Mouse (Mus musculus): ENCODE results near the gene Tacc2. TPM values are rescaled to one million over a fixed set of nuclear protein-coding genes. Genes with fewer than 3 reads are reported as not detected.

Gene Tacc2
- polyA plus RNA-seq, 1 experiment, result 80.9 TPM

DNA sequence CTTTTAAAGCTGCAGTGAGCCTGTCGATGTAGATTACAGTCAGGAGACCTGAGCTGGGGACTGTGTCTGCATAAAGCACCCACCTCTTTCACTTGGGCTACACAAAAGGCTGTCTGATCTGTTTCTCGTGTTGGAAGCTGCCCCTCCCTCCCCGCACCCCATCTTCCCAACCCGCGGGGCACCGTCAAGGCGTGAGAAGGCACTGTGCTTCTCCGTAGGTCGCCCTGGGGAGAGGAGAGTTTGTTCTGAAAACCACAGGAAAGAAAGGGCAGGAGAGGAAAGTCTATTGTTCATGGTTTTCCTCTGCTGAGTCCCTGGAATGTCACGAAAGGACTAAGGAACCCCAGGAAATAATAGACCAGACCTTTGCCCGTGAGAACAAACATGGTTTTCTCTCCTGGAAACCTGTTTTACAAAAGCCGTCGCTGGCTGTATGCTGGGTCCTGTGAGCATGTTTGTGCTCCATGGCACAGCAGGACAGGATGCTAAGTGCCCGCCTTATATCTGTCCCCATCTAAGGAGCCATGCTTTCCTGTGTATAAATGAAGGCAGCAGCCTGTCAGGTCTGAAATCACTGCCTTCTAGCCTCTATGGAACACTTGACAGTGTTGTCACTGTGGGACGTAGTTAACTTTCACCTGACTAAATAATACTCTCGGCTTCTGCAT is 142.8 kb downstream of the Tacc2 start:
- TF ChIP-seq CTCF (IDR thresholded peaks at IDR 0.05; ENCODE audit: low read depth, low read length) (no peak), POLR2A (IDR thresholded peaks at IDR 0.05; ENCODE audit: insufficient read depth, low read length) (no peak), EP300 (IDR thresholded peaks at IDR 0.05; ENCODE audit: insufficient read depth, low read depth, low read length) (no peak)
- no peak overlapping the region for H3K4me3 ChIP-seq (ENCODE audit: low read depth, low read length)
- H3K36me3 ChIP-seq (ENCODE audit: control insufficient read depth, insufficient read depth, low read length, poor library complexity, severe bottlenecking), result peaks cover 18% of the 10 kb centered on the region
- no peak overlapping the region for H3K9ac ChIP-seq (ENCODE audit: low read depth, poor library complexity, severe bottlenecking)
- H3K27me3 ChIP-seq (ENCODE audit: control insufficient read depth, insufficient read depth, low read length, poor library complexity, severe bottlenecking), result no peaks in the 10 kb centered on the region
- H3K27ac ChIP-seq (ENCODE audit: insufficient read depth, low read length), result no peak overlapping the region
- no peaks in the 10 kb centered on the region for H3K4me1 ChIP-seq (ENCODE audit: control insufficient read depth, insufficient read depth, low read length)
- peaks cover 8% of the 10 kb centered on the region for H3K9me3 ChIP-seq (replicated peaks; ENCODE audit: control insufficient read depth, insufficient read depth, low read length, poor library complexity, severe bottlenecking)

DNA sequence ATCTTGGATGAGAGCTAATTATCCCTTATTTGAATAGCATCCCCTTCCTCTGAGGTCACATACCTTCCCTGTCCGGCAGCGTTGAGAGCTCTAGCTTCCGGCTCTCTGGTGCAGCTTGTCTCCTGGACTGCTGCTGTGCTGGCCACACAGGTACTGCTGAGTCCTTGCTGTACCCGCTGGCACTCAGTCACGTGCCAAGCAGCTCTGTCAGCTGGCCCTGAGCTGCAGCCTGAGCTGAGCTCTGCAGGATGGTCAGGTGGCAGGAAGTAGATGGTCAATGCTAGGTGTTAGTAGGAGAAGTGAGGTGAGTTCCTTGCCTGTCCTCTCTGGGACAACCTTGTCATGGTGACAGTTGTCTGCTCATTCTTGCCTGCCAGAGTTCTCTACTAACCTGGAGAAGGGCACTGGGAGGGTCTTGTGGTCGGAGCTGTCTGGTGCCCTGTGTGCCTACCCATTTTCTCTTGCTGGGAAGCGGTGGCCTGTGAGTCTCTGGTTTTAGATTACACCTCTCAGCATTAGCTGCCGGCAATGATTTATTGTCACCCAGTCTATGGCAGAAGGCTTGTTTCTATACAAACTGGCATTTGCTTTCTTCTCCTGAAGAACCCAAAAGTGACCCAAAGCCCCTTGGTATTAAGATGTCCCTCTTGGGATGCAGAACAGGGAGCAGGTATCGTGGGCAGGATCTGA is 143.6 kb downstream of the Tacc2 start:
- H3K27ac ChIP-seq (ENCODE audit: insufficient read depth, low read length), result no peak overlapping the region
- no peaks in the 10 kb centered on the region for H3K4me1 ChIP-seq (ENCODE audit: control insufficient read depth, insufficient read depth, low read length)
- no peak overlapping the region for H3K9ac ChIP-seq (ENCODE audit: low read depth, poor library complexity, severe bottlenecking)
- peaks cover 8% of the 10 kb centered on the region for H3K9me3 ChIP-seq (replicated peaks; ENCODE audit: control insufficient read depth, insufficient read depth, low read length, poor library complexity, severe bottlenecking)
- H3K4me3 ChIP-seq (ENCODE audit: low read depth, low read length), result no peak overlapping the region
- H3K36me3 ChIP-seq (ENCODE audit: control insufficient read depth, insufficient read depth, low read length, poor library complexity, severe bottlenecking), result peaks cover 18% of the 10 kb centered on the region
- TF ChIP-seq POLR2A (IDR thresholded peaks at IDR 0.05; ENCODE audit: insufficient read depth, low read length), result no peak
- no peak for TF ChIP-seq CTCF (IDR thresholded peaks at IDR 0.05; ENCODE audit: low read depth, low read length)
- TF ChIP-seq EP300 (IDR thresholded peaks at IDR 0.05; ENCODE audit: insufficient read depth, low read depth, low read length), result no peak
- no peaks in the 10 kb centered on the region for H3K27me3 ChIP-seq (ENCODE audit: control insufficient read depth, insufficient read depth, low read length, poor library complexity, severe bottlenecking)

DNA sequence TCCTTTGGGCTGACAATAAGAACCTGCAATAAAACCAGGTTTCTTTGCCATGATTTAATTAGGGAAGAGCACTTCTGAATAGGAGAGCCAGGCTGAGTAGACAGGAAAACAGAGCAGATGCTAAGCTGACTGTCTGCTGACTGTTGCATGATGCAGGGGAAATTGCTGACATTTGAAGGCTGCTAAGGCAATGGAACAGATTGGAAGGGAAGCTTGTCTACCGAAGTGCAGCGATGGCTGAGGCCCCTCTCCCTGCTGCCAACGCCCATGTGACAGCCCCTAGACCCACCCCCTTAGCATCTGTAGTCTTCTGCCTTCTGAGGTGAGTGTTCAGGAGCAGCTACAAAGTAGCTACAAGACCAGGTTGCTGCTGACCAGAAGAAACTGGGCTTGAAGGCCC is 148.9 kb downstream of the Tacc2 start:
- Histone ChIP-seq H3K4me1 (ENCODE audit: control insufficient read depth, insufficient read depth, low read length) (no peaks in the 10 kb centered on the region), H3K27ac (ENCODE audit: insufficient read depth, low read length) (no peak overlapping the region), H3K9ac (ENCODE audit: low read depth, poor library complexity, severe bottlenecking) (no peak overlapping the region), H3K36me3 (ENCODE audit: control insufficient read depth, insufficient read depth, low read length, poor library complexity, severe bottlenecking) (peaks cover 13% of the 10 kb centered on the region), H3K4me3 (ENCODE audit: low read depth, low read length) (no peak overlapping the region), H3K27me3 (ENCODE audit: control insufficient read depth, insufficient read depth, low read length, poor library complexity, severe bottlenecking) (no peaks in the 10 kb centered on the region), H3K9me3 (replicated peaks; ENCODE audit: control insufficient read depth, insufficient read depth, low read length, poor library complexity, severe bottlenecking) (no peaks in the 10 kb centered on the region)
- TF ChIP-seq CTCF (IDR thresholded peaks at IDR 0.05; ENCODE audit: low read depth, low read length), result no peak
- no peak for TF ChIP-seq POLR2A (IDR thresholded peaks at IDR 0.05; ENCODE audit: insufficient read depth, low read length)
- no peak for TF ChIP-seq EP300 (IDR thresholded peaks at IDR 0.05; ENCODE audit: insufficient read depth, low read depth, low read length)

DNA sequence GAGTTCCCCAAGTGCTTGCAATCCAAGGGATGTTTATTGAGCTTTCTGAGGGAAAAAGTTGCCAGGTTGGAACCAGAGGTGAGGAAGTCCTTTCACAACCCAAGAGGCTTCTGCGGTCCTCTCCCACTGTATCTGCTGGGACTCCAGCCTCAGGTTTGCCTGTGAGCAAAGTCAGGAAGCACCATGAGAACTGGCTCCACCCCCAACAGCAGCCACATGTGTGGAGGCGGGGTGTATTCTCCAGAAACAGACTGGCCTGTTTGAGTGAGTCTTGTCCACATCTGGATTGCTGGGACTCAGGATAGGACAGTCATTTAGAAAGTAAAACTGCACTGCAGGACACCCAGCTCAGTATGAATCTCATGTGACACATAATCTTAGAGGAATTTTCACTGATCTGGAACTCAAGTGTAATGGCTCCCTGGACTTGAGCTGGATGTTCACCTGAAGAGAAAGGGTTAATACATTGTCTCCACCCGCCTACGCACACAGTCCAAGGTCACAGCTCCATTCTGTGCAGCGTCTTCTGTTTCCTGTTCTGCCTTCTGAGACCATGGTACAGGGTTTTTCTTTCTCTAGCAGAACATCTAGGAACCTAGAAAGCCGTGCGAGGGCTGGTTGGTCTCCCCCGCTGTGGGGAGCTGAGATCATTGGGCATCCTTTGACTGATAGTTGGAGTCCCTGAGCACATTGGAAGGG is 149.6 kb downstream of the Tacc2 start:
- Histone ChIP-seq H3K4me3 (ENCODE audit: low read depth, low read length) (no peak overlapping the region), H3K9me3 (replicated peaks; ENCODE audit: control insufficient read depth, insufficient read depth, low read length, poor library complexity, severe bottlenecking) (no peaks in the 10 kb centered on the region), H3K36me3 (ENCODE audit: control insufficient read depth, insufficient read depth, low read length, poor library complexity, severe bottlenecking) (peaks cover 17% of the 10 kb centered on the region), H3K27me3 (ENCODE audit: control insufficient read depth, insufficient read depth, low read length, poor library complexity, severe bottlenecking) (no peaks in the 10 kb centered on the region), H3K4me1 (ENCODE audit: control insufficient read depth, insufficient read depth, low read length) (no peaks in the 10 kb centered on the region), H3K9ac (ENCODE audit: low read depth, poor library complexity, severe bottlenecking) (no peak overlapping the region), H3K27ac (ENCODE audit: insufficient read depth, low read length) (no peak overlapping the region)
- TF ChIP-seq POLR2A (IDR thresholded peaks at IDR 0.05; ENCODE audit: insufficient read depth, low read length), result no peak
- no peak for TF ChIP-seq CTCF (IDR thresholded peaks at IDR 0.05; ENCODE audit: low read depth, low read length)
- TF ChIP-seq EP300 (IDR thresholded peaks at IDR 0.05; ENCODE audit: insufficient read depth, low read depth, low read length), result no peak

DNA sequence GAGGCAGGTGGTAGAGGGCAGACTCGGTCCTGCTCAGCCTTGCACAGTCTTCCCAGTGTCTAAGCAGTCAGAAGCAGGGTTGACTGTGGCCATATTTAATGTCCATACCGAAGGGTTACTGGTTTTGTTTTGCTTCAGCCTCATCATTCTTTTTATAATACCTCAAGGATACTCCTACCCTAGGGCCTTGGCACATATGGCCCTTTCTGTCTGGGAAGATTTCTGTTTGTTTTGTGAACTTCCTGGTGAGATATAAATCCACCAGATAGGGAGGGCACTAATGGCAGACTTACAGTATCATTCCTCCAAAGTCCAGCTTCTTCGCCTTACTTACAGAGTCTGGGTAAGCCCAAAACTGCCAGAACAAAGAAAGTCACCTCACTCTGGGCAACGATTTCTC is 150.3 kb downstream of the Tacc2 start:
- no peaks in the 10 kb centered on the region for H3K9me3 ChIP-seq (replicated peaks; ENCODE audit: control insufficient read depth, insufficient read depth, low read length, poor library complexity, severe bottlenecking)
- no peak overlapping the region for H3K9ac ChIP-seq (ENCODE audit: low read depth, poor library complexity, severe bottlenecking)
- peaks cover 17% of the 10 kb centered on the region for H3K36me3 ChIP-seq (ENCODE audit: control insufficient read depth, insufficient read depth, low read length, poor library complexity, severe bottlenecking)
- TF ChIP-seq POLR2A (IDR thresholded peaks at IDR 0.05; ENCODE audit: insufficient read depth, low read length) (no peak), EP300 (IDR thresholded peaks at IDR 0.05; ENCODE audit: insufficient read depth, low read depth, low read length) (no peak), CTCF (IDR thresholded peaks at IDR 0.05; ENCODE audit: low read depth, low read length) (no peak)
- H3K4me3 ChIP-seq (ENCODE audit: low read depth, low read length), result no peak overlapping the region
- no peaks in the 10 kb centered on the region for H3K4me1 ChIP-seq (ENCODE audit: control insufficient read depth, insufficient read depth, low read length)
- H3K27me3 ChIP-seq (ENCODE audit: control insufficient read depth, insufficient read depth, low read length, poor library complexity, severe bottlenecking), result no peaks in the 10 kb centered on the region
- no peak overlapping the region for H3K27ac ChIP-seq (ENCODE audit: insufficient read depth, low read length)

DNA sequence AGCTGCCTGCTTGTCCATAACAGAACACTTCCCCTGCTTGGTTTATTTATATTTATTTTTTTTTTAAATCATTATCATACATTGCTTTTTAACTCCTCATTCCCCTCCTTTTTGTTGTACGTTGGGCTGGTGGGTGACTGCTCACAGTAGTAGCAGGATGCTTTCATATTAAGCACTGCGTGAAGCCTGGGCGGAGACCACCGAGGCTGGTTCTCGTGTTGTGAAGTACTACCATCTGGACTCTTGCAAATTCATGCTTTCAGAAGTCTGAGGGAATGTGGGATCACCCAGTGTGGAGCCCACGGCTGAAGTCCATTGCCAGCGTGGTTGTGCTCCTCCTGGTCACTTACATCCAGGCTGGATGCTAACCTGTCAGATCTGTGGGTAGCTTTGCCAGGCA is 154.6 kb downstream of the Tacc2 start:
- Histone ChIP-seq H3K4me3 (ENCODE audit: low read depth, low read length) (no peak overlapping the region), H3K36me3 (ENCODE audit: control insufficient read depth, insufficient read depth, low read length, poor library complexity, severe bottlenecking) (peaks cover 38% of the 10 kb centered on the region), H3K9me3 (replicated peaks; ENCODE audit: control insufficient read depth, insufficient read depth, low read length, poor library complexity, severe bottlenecking) (no peaks in the 10 kb centered on the region), H3K27ac (ENCODE audit: insufficient read depth, low read length) (no peak overlapping the region), H3K9ac (ENCODE audit: low read depth, poor library complexity, severe bottlenecking) (no peak overlapping the region), H3K4me1 (ENCODE audit: control insufficient read depth, insufficient read depth, low read length) (no peaks in the 10 kb centered on the region), H3K27me3 (ENCODE audit: control insufficient read depth, insufficient read depth, low read length, poor library complexity, severe bottlenecking) (no peaks in the 10 kb centered on the region)
- no peak for TF ChIP-seq CTCF (IDR thresholded peaks at IDR 0.05; ENCODE audit: low read depth, low read length)
- TF ChIP-seq EP300 (IDR thresholded peaks at IDR 0.05; ENCODE audit: insufficient read depth, low read depth, low read length), result no peak
- TF ChIP-seq POLR2A (IDR thresholded peaks at IDR 0.05; ENCODE audit: insufficient read depth, low read length), result no peak

Measured in ES-Bruce4 (cell line).